Mouse (Mus musculus): ENCODE results near the gene Ifitm1.

GRCm38 (mm10) chr7:140951051-140951450, 16.0 kb upstream of the Ifitm1 start:
- TF ChIP-seq CTCF (IDR thresholded peaks at IDR 0.05; ENCODE audit: control insufficient read depth, insufficient read depth, low read length) (no peak), POLR2A (IDR thresholded peaks at IDR 0.05; ENCODE audit: borderline replicate concordance, control insufficient read depth, low read depth, low read length) (no peak)

Measured in bone marrow, adult 2 months (tissue).